Mouse (Mus musculus): ENCODE results near the gene A930033H14Rik. TPM values are rescaled to one million over a fixed set of nuclear protein-coding genes. Genes with fewer than 3 reads are reported as not detected.

Gene A930033H14Rik
- total and polyA plus RNA-seq, 3 experiments = 0.61 to 1.1 (median 1.1) TPM

- Histone ChIP-seq H3K27me3 (ENCODE audit: control insufficient read depth, insufficient read depth, low read length) (no peaks in the 10 kb centered on the region), H3K79me2 (replicated peaks; ENCODE audit: control insufficient read depth, insufficient read depth, low read length) (peaks cover 1% of the 10 kb centered on the region; the same call in 1 of the 2 replicates), H3K27ac (peak overlapping the region; percentile 29; the same call in 1 of the 2 replicates), H3K9ac (ENCODE audit: low read depth, low read length) (no peak overlapping the region), H3K4me1 (ENCODE audit: control insufficient read depth, insufficient read depth, low read length) (peaks cover 30% of the 10 kb centered on the region), H3K36me3 (ENCODE audit: control insufficient read depth, insufficient read depth, low read length) (peaks cover 35% of the 10 kb centered on the region), H3K4me3 (no peak overlapping the region)
- no peak for DNase-seq
- TF ChIP-seq POLR2A (IDR thresholded peaks at IDR 0.05; ENCODE audit: insufficient read depth, low read depth, low read length) (no peak), EP300 (IDR thresholded peaks at IDR 0.05; ENCODE audit: insufficient read depth, low read depth, low read length) (no peak), CTCF (IDR thresholded peaks at IDR 0.05) (no peak)
- intact Hi-C loops (cut with DNase I) = loop anchor here (2.0 kb wide), 1 partner anchor 43 kb away; the partner anchor contains the start of gene A930033H14Rik
- 58% methylated on average over 5 of the region's 5 CpGs for WGBS
Observed at GRCm38 (mm10) chr10:69255594-69255993, 42.7 kb upstream of the A930033H14Rik start.

GRCm38 (mm10) chr10:69254390-69254847, 41.5 kb upstream of the A930033H14Rik start:
- peak overlapping the region; percentile 79 for H3K27ac ChIP-seq
- H3K79me2 ChIP-seq (replicated peaks; ENCODE audit: control insufficient read depth, insufficient read depth, low read length) = peaks cover 2% of the 10 kb centered on the region; the same call in 1 of the 2 replicates
- WGBS = 5% methylated on average over 8 of the region's 8 CpGs
- intact Hi-C loops (cut with DNase I) = loop anchor here (2.0 kb wide), 1 partner anchor 42 kb away; the partner anchor contains the start of gene A930033H14Rik
- peak; percentile 71 to 86 for DNase-seq
- no peak overlapping the region for H3K4me3 ChIP-seq
- H3K4me1 ChIP-seq (ENCODE audit: control insufficient read depth, insufficient read depth, low read length) = peaks cover 27% of the 10 kb centered on the region
- H3K9ac ChIP-seq (ENCODE audit: low read depth, low read length) = no peak overlapping the region
- peaks cover 38% of the 10 kb centered on the region for H3K36me3 ChIP-seq (ENCODE audit: control insufficient read depth, insufficient read depth, low read length)
- no peak for TF ChIP-seq CTCF (IDR thresholded peaks at IDR 0.05)
- TF ChIP-seq EP300 (IDR thresholded peaks at IDR 0.05; ENCODE audit: insufficient read depth, low read depth, low read length) = peak; percentile 98
- peak; percentile 66 for TF ChIP-seq POLR2A (IDR thresholded peaks at IDR 0.05; ENCODE audit: insufficient read depth, low read depth, low read length)
- no peaks in the 10 kb centered on the region for H3K27me3 ChIP-seq (ENCODE audit: control insufficient read depth, insufficient read depth, low read length)

- Histone ChIP-seq H3K27me3 (ENCODE audit: control insufficient read depth, insufficient read depth, low read length) (no peaks in the 10 kb centered on the region), H3K27ac (peak overlapping the region; percentile 79), H3K79me2 (replicated peaks; ENCODE audit: control insufficient read depth, insufficient read depth, low read length) (peaks cover 3% of the 10 kb centered on the region; the same call in 1 of the 2 replicates), H3K9ac (ENCODE audit: low read depth, low read length) (no peak overlapping the region), H3K36me3 (ENCODE audit: control insufficient read depth, insufficient read depth, low read length) (peaks cover 32% of the 10 kb centered on the region), H3K4me1 (ENCODE audit: control insufficient read depth, insufficient read depth, low read length) (peaks cover 21% of the 10 kb centered on the region), H3K4me3 (no peak overlapping the region)
- no peak for DNase-seq
- TF ChIP-seq POLR2A (IDR thresholded peaks at IDR 0.05; ENCODE audit: insufficient read depth, low read depth, low read length) (no peak), CTCF (IDR thresholded peaks at IDR 0.05) (no peak)
- intact Hi-C loops (cut with DNase I) = loop anchor here (2.0 kb wide), 1 partner anchor 41 kb away; the partner anchor contains the start of gene A930033H14Rik
- WGBS = 36% methylated on average over 5 of the region's 5 CpGs
Observed at GRCm38 (mm10) chr10:69253686-69254080, 40.8 kb upstream of the A930033H14Rik start.

- H3K36me3 ChIP-seq (ENCODE audit: control insufficient read depth, insufficient read depth, low read length) = peaks cover 30% of the 10 kb centered on the region
- 0 out of 2 replicates have a peak overlapping the region, but pooled peaks have one; percentile 6 for H3K9ac ChIP-seq (ENCODE audit: low read depth, low read length)
- 9% methylated on average over 5 of the region's 5 CpGs for WGBS
- H3K27ac ChIP-seq = peak overlapping the region; percentile 79
- no peak overlapping the region for H3K4me3 ChIP-seq
- intact Hi-C loops (cut with DNase I) = no loop called here
- TF ChIP-seq POLR2A (IDR thresholded peaks at IDR 0.05; ENCODE audit: insufficient read depth, low read depth, low read length) (no peak), EP300 (IDR thresholded peaks at IDR 0.05; ENCODE audit: insufficient read depth, low read depth, low read length) (peak; percentile 74; the same call in 1 of the 2 replicates)
- H3K27me3 ChIP-seq (ENCODE audit: control insufficient read depth, insufficient read depth, low read length) = no peaks in the 10 kb centered on the region
- H3K79me2 ChIP-seq (replicated peaks; ENCODE audit: control insufficient read depth, insufficient read depth, low read length) = peaks cover 3% of the 10 kb centered on the region; the same call in 1 of the 2 replicates
- H3K4me1 ChIP-seq (ENCODE audit: control insufficient read depth, insufficient read depth, low read length) = peaks cover 23% of the 10 kb centered on the region
- DNase-seq = peak in 1 of 2 experiments; percentile 62
Observed at GRCm38 (mm10) chr10:69253075-69253685, 40.3 kb upstream of the A930033H14Rik start.

GRCm38 (mm10) chr10:69252112-69253074, 39.5 kb upstream of the A930033H14Rik start:
- TF ChIP-seq EP300 (IDR thresholded peaks at IDR 0.05; ENCODE audit: insufficient read depth, low read depth, low read length) (no peak), POLR2A (IDR thresholded peaks at IDR 0.05; ENCODE audit: insufficient read depth, low read depth, low read length) (no peak), CTCF (IDR thresholded peaks at IDR 0.05) (no peak)
- peaks cover 5% of the 10 kb centered on the region for H3K79me2 ChIP-seq (replicated peaks; ENCODE audit: control insufficient read depth, insufficient read depth, low read length)
- peaks cover 27% of the 10 kb centered on the region for H3K4me1 ChIP-seq (ENCODE audit: control insufficient read depth, insufficient read depth, low read length)
- H3K27me3 ChIP-seq (ENCODE audit: control insufficient read depth, insufficient read depth, low read length) = no peaks in the 10 kb centered on the region
- no peak overlapping the region for H3K9ac ChIP-seq (ENCODE audit: low read depth, low read length)
- 63% methylated on average over 17 of the region's 17 CpGs for WGBS
- H3K4me3 ChIP-seq = no peak overlapping the region
- intact Hi-C loops (cut with DNase I) = no loop called here
- H3K36me3 ChIP-seq (ENCODE audit: control insufficient read depth, insufficient read depth, low read length) = peaks cover 27% of the 10 kb centered on the region
- DNase-seq = no peak
- H3K27ac ChIP-seq = peak overlapping the region; percentile 69
